Mouse (Mus musculus) embryonic facial prominence, embryonic 10.5 days (tissue): ENCODE data around the gene Ganab. TPM values are rescaled to one million over a fixed set of nuclear protein-coding genes. Genes with fewer than 3 reads are reported as not detected.

Source experiments
- DNase-seq: peaks from one replicate; pipeline ENCODE4 v3.0.0-alpha.2; 2017; ENCODE audit warnings: low spot score
- H3K27ac ChIP-seq: fragments of 300-500 bp; sonication (generic); replicated peaks from 2 replicates; pipeline ENCODE4 v1.5.1; 2016; ENCODE audit warnings: mild to moderate bottlenecking
- H3K27me3 ChIP-seq: fragments of 300-500 bp; sonication (generic); replicated peaks from 2 replicates; pipeline ENCODE4 v1.6.1; 2016; ENCODE audit warnings: low read depth, mild to moderate bottlenecking; ENCODE audit not compliant: poor library complexity, severe bottlenecking
- H3K36me3 ChIP-seq: fragments of 300-500 bp; sonication (generic); replicated peaks from 2 replicates; pipeline ENCODE4 v1.6.1; 2016; ENCODE audit warnings: mild to moderate bottlenecking, moderate library complexity
- H3K4me1 ChIP-seq: fragments of 300-500 bp; sonication (generic); 2 replicates; pipeline ENCODE4 v1.6.1; 2016
- H3K4me3 ChIP-seq: fragments of 300-500 bp; sonication (generic); 2 replicates; pipeline ENCODE4 v1.5.1; 2016; ENCODE audit warnings: mild to moderate bottlenecking, moderate library complexity
- H3K9me3 ChIP-seq: fragments of 300-500 bp; sonication (generic); 2 replicates; pipeline ENCODE4 v1.6.1; 2016; ENCODE audit warnings: mild to moderate bottlenecking
- WGBS: fragments of 180-500 bp; shearing (Covaris S2); methylation state at CpG from one replicate; pipeline ENCODE4 v1.1.7; 2016; 5-methylcytosine and 5-hydroxymethylcytosine counted together
- polyA plus RNA-seq: library from polyadenylated mRNA; unstranded; fragments of >200 nt; fragmentation: Nextera tagmentation; extraction: Ambion mirVana; gene quantifications from 2 replicates; pipeline ENCODE4 v1.2.1, GENCODE M21; 2016

The Ganab gene
- polyA plus RNA-seq, 1 experiment from 2014 or later = 116 TPM

DNA sequence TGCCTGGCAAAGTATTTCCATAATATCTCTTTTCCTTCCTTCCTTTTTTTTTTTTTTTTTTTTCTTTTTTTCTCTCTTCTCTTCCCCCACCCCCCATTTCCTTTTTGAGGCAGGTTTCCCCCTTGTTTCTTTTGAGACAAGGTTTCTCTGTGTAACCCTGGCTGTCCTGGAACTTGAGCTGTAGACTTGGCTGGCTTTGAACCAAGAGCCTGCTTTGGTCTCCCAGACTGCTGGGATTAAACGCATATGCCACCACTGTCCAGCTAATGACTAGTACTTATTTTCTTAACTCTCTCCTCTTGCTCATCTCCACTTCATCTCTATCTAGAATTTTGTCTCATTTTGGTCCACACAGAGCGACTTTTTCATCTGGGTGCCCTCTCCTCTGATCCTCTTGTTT lies 45.2 kb downstream of the Ganab start:
- Histone ChIP-seq H3K36me3 (peaks cover 74% of the 10 kb centered on the region), H3K27me3 (no peaks in the 10 kb centered on the region), H3K4me1 (peaks cover 38% of the 10 kb centered on the region), H3K27ac (peak overlapping the region; percentile 99), H3K9me3 (no peaks in the 10 kb centered on the region), H3K4me3 (peak overlapping the region; percentile 97)
- DNase-seq = no peak
- WGBS = 76% methylated on average over 2 of the region's 2 CpGs

DNA sequence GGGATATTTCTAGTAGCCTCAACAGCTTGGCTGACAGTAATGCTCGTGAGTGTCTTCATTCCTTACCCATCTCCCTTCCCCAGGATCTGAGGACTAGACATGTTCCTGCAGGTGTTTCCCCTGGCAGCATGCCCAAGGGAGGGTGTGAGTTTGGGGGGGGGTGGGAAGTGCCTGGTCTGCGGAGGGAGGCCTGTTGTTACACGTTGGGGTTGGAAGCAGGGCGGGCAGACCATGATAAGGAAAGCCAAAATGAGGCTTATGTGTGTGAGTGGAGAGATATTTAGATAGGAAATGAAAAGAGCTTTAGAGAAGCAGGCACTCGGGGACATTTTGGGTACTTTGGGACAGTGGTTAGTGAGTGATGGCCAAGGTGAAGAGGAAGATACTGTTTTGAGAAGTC lies 46.2 kb downstream of the Ganab start:
- no peaks in the 10 kb centered on the region for H3K27me3 ChIP-seq
- H3K27ac ChIP-seq = peak overlapping the region; percentile 21
- peaks cover 38% of the 10 kb centered on the region for H3K4me1 ChIP-seq
- peaks cover 74% of the 10 kb centered on the region for H3K36me3 ChIP-seq
- peak overlapping the region; percentile 97 for H3K4me3 ChIP-seq
- H3K9me3 ChIP-seq = no peaks in the 10 kb centered on the region
- 76% methylated on average over 5 of the region's 5 CpGs for WGBS
- DNase-seq = peak; percentile 35

DNA sequence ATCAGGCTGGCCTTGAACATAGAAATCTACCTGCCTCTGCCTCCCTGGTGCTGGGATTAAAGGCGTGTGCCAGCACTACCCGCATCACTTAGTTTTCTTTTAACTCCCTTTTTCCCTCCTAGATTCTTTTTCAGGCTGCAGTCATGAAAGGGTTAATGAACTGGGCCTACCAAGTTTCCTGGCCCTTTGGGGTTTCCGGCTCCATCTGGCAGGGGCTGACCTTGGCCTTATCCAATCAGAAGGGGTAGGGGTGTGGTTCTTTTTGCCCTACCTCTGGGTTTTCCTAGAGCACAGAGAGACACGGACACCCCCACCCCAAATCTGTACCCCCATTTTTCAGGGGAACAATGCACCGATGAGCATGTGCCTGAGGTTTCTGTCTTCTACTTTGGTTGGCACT lies 46.9 kb downstream of the Ganab start:
- Histone ChIP-seq H3K4me3 (peak overlapping the region; percentile 97), H3K27me3 (no peaks in the 10 kb centered on the region), H3K4me1 (peaks cover 38% of the 10 kb centered on the region), H3K9me3 (no peaks in the 10 kb centered on the region), H3K27ac (peak overlapping the region; percentile 51), H3K36me3 (peaks cover 75% of the 10 kb centered on the region)
- peak; percentile 85 for DNase-seq
- 48% methylated on average over 5 of the region's 5 CpGs for whole genome bisulfite sequencing

DNA sequence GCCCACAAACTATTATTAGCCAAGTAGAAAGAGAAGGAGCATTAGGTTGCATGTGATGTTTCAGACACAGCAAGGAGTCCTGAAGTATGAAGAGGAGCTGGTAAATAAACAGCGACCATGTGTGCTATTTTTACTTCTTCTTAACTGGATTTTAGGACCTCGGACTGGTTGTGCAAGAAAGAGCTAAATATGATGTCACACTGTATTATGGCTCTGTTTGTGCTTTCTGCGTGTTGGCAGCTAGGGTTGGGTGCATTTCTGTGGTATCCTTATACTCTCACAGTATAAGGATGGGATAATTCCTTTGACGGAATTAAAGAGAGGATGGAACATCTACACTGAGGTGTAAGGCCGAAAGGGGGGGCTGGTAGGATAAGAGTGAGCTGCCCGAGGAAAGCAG lies 47.4 kb downstream of the Ganab start:
- peaks cover 77% of the 10 kb centered on the region for H3K36me3 ChIP-seq
- H3K27me3 ChIP-seq = no peaks in the 10 kb centered on the region
- 90% methylated on average over 6 of the region's 6 CpGs for WGBS
- H3K9me3 ChIP-seq = no peaks in the 10 kb centered on the region
- H3K27ac ChIP-seq = peak overlapping the region; percentile 51; the same call in 1 of the 2 replicates
- H3K4me1 ChIP-seq = peaks cover 36% of the 10 kb centered on the region
- DNase-seq = no peak
- H3K4me3 ChIP-seq = peak overlapping the region; percentile 97

DNA sequence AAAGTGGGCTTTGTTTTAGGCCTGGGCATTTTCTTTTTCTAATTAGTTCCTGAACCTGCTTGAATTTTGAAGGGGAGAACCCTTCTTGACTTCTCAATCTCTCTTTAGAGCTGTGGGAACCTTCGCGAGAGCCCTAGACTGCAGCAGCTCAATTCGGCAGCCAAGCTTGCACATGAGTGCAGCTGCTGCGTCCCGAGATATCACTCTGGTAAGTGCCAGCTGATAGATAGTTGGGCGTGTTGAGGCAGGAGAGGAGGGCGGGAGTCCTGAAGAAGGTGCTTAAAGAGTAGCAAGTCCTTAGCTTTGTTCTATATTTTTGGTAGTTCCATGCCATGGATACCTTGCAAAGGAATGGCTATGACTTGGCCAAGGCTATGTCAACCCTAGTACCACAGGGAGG lies 49.1 kb downstream of the Ganab start:
- no peak for DNase-seq
- H3K9me3 ChIP-seq = no peaks in the 10 kb centered on the region
- peaks cover 24% of the 10 kb centered on the region for H3K4me1 ChIP-seq
- WGBS = 94% methylated on average over 7 of the region's 7 CpGs
- H3K4me3 ChIP-seq = no peak overlapping the region
- no peaks in the 10 kb centered on the region for H3K27me3 ChIP-seq
- peaks cover 88% of the 10 kb centered on the region for H3K36me3 ChIP-seq
- no peak overlapping the region for H3K27ac ChIP-seq

DNA sequence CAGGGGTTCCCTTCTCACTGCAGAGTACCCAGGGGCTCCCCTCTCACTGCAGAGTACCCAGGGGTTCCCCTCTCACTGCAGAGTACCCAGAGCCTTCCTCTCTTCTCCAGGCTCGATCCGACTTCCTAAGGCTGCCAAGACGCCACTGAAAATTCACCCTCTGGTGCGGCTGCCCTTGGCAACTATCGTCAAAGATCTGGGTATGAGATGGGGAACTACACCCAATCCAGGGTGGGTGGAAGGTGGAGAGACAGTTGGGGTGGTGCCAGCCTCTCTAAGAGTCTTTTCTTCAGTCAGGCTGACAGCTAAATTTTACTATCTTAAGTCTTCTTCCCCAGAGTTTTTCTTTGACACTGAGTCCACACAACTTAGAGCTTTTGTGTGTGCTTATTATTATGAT lies 52.3 kb downstream of the Ganab start:
- Histone ChIP-seq H3K36me3 (peaks cover 81% of the 10 kb centered on the region), H3K9me3 (no peaks in the 10 kb centered on the region), H3K27me3 (no peaks in the 10 kb centered on the region), H3K27ac (no peak overlapping the region), H3K4me1 (peaks cover 26% of the 10 kb centered on the region), H3K4me3 (no peak overlapping the region)
- no peak for DNase-seq
- 90% methylated on average over 5 of the region's 5 CpGs for WGBS

DNA sequence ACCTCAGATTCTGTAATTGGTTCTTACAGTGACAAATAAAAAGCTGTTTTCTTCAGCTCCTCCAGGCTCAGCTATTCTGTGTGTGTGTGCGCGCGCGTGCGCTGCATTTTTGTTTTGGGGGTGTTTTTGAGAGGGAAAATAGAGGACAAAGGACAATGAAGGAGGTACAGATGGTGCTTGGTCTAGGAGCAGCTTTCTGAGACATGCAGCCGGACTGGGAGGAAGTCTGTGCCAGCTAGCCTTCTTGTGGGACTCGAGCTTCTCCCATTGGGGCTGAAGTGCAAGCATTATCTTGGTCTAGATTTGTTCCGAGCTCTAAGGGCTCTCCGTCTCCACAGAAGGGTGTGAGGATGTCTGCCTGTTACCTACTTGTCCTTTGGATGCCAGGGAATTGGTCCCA lies 54.4 kb downstream of the Ganab start:
- peak overlapping the region; percentile 88; the same call in 1 of the 2 replicates for H3K4me3 ChIP-seq
- H3K36me3 ChIP-seq = peaks cover 80% of the 10 kb centered on the region
- WGBS = 93% methylated on average over 9 of the region's 9 CpGs
- no peaks in the 10 kb centered on the region for H3K9me3 ChIP-seq
- no peak overlapping the region for H3K27ac ChIP-seq
- H3K4me1 ChIP-seq = peaks cover 26% of the 10 kb centered on the region
- H3K27me3 ChIP-seq = no peaks in the 10 kb centered on the region
- no peak for DNase-seq

DNA sequence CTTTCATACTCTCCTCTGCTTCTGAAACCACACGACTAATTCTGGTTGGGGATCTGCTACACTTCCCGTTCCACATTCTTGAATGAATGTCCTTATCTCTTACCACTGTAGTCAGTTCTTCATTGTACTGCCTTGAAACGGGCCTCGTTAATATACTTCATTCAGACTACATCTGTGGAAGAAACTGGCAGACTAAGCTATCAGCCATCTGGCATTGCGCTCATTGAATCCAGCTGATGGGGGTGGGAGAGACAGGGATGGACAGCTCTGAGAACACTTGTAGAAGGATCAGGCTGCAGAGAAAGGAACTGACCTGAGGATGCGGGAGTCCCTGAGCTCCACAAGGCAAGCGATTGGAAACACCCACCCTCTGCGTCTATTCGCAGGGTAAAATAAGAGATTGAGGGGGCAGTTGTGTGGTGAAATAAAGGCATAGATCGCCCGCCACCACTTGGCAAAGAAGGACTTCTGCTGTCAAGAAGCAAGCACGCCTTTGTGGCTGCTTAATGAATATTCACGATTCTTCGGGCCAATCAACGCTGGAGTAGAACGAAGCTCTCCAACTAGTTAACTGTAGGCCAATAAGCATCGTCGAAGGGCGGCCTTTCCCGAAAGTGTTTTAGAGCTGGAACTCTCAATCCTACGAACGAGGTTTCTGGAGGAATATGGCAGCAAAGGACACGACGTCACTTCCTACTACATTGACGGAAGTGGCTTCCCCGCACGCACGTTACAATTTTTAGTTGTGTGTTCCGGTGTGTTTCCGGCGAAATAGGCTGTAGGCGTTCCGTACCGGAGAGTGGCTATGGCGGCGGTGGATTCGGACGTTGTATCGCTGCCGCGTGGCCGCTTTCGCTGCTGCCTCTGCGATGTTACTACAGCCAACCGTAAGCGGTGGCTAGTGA lies 55.5 kb downstream of the Ganab start, which contains the start of gene Tut1:
Gene Tut1, plus strand, starts transcription at position 713 of the 905 bp plus-strand sequence.
- WGBS = 5% methylated on average over 46 of the region's 46 CpGs
- Histone ChIP-seq H3K4me3 (peak within 1 kb of the TSS; percentile 88), H3K27me3 (no peaks in the 10 kb centered on the region), H3K4me1 (peaks cover 26% of the 10 kb centered on the region), H3K27ac (peak within 1 kb of the TSS; percentile 87), H3K36me3 (peaks cover 80% of the 10 kb centered on the region), H3K9me3 (no peaks in the 10 kb centered on the region)
- peak; percentile 89 for DNase-seq

DNA sequence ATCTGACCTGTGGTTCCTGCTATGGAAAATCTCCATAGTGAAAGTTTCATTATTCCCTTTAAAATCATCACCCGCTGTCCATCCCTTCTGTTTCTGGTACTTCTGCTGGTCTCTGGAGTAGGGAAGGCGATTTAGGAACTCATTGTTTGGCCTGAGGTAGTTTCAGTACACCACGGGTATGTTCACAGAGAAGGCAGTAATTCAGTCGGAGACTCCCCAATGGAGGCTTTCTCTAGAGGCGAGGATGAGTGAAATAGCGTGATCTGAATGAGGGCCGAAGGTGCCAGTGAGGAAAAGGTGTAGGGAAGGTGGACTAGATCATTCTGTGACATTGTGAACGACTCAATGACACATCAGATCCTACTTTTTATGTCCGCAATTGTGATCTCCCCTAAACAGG lies 56.3 kb downstream of the Ganab start:
- H3K27me3 ChIP-seq = no peaks in the 10 kb centered on the region
- DNase-seq = no peak
- no peaks in the 10 kb centered on the region for H3K9me3 ChIP-seq
- 7% methylated on average over 9 of the region's 9 CpGs for WGBS
- H3K4me3 ChIP-seq = peak overlapping the region; percentile 88
- H3K4me1 ChIP-seq = peaks cover 26% of the 10 kb centered on the region
- H3K27ac ChIP-seq = peak overlapping the region; percentile 87
- peaks cover 80% of the 10 kb centered on the region for H3K36me3 ChIP-seq

DNA sequence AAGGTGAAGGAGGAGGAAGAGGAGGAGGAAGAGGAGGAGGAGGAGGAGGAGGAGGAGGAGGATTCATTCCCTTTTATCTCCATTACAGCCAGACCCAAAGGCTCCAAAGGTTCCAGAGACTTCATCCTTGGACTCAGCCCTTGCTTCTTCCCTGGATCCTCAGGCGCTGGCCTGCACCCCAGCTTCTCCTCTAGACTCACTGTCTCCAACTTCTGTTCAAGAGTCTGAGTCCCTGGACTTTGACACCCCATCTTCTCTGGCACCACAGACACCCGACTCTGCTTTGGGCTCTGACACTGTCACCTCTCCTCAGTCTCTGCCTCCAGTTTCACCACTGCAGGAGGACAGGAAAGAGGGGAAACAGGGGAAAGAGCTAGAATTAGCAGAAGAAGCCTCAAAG lies 64.4 kb downstream of the Ganab start:
- 89% methylated on average over 2 of the region's 2 CpGs for WGBS
- no peak for DNase-seq
- Histone ChIP-seq H3K36me3 (peaks cover 90% of the 10 kb centered on the region), H3K27ac (no peak overlapping the region), H3K4me3 (no peak overlapping the region), H3K9me3 (no peaks in the 10 kb centered on the region), H3K4me1 (peaks cover 14% of the 10 kb centered on the region), H3K27me3 (no peaks in the 10 kb centered on the region)

DNA sequence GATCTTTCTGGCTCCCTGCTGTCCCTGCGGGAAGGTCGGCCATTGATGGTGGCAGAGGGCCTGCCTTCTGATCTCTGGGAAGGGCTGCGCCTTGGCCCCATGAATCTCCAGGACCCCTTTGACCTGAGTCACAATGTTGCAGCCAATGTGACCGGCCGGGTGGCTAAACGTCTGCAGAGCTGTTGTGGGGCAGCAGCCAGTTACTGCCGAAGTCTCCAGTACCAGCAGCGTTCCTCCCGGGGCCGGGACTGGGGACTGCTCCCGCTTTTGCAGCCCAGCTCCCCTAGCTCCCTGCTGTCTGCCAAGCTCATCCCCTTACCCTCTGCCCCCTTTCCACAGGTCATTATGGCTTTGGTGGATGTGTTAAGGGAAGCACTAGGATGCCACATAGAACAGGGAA lies 67.2 kb downstream of the Ganab start:
- peaks cover 24% of the 10 kb centered on the region for H3K4me1 ChIP-seq
- DNase-seq = no peak
- H3K27ac ChIP-seq = peak overlapping the region; percentile 88; the same call in 1 of the 2 replicates
- peak overlapping the region; percentile 91 for H3K4me3 ChIP-seq
- 89% methylated on average over 11 of the region's 11 CpGs for WGBS
- no peaks in the 10 kb centered on the region for H3K27me3 ChIP-seq
- H3K36me3 ChIP-seq = peaks cover 79% of the 10 kb centered on the region
- no peaks in the 10 kb centered on the region for H3K9me3 ChIP-seq

DNA sequence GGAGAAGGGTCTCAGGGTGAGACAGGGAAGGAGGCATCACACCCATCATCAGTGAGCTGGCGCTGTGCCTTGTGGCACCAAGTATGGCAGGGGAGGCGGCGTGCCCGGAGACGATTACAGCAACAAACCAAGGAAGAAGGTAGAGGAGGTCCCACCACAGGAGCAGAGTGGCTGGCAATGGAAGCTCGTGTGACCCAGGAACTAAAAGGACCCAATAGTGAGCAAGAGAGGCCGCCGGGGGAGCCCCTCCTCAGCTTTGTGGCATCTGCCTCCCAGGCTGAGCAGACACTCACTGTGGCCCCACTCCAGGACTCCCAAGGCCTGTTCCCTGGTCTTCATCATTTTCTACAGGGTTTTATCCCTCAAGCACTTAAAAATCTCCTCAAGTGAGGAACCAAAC lies 67.9 kb downstream of the Ganab start:
- peaks cover 79% of the 10 kb centered on the region for H3K36me3 ChIP-seq
- peak overlapping the region; percentile 91 for H3K4me3 ChIP-seq
- H3K27me3 ChIP-seq = no peaks in the 10 kb centered on the region
- peak overlapping the region; percentile 88 for H3K27ac ChIP-seq
- no peak for DNase-seq
- H3K9me3 ChIP-seq = no peaks in the 10 kb centered on the region
- peaks cover 24% of the 10 kb centered on the region for H3K4me1 ChIP-seq
- 78% methylated on average over 8 of the region's 8 CpGs for WGBS

DNA sequence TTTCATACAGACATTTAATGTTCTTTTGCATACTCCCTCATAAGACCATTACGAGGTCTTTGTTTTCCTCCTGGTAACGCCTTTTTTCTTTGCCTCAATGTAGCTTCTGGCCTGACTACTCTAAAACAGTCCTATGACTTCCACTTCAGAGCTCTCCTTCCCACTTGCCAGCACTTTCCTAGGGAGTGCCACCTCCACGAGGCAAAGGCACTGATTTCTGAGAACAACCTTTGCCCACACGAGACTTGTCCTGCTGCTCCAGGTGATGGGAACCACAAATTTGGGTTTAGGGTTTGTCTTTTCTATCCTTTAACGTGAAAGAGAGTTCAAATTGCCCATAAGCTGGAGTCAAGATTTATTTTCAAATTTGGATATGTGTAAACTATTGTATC lies 68.3 kb downstream of the Ganab start:
- H3K4me3 ChIP-seq = peak overlapping the region; percentile 91
- H3K27me3 ChIP-seq = no peaks in the 10 kb centered on the region
- peaks cover 79% of the 10 kb centered on the region for H3K36me3 ChIP-seq
- H3K27ac ChIP-seq = peak overlapping the region; percentile 88
- H3K9me3 ChIP-seq = no peaks in the 10 kb centered on the region
- 48% methylated on average over 5 of the region's 5 CpGs for WGBS
- H3K4me1 ChIP-seq = peaks cover 24% of the 10 kb centered on the region
- DNase-seq = no peak
